Mouse (Mus musculus) intestine, embryonic 15.5 days (tissue): ENCODE data around the gene Prx. TPM values are rescaled to one million over a fixed set of nuclear protein-coding genes. Genes with fewer than 3 reads are reported as not detected.
"Not testable (repeated sequence)": the region's sequence is repeated elsewhere in the genome, so short reads cannot be mapped to it uniquely, and the experiment has no call there.

Experiments
- ATAC-seq: fragments of 200-750 bp; cut with Nextera tagmentation; 2 replicates; pipeline ENCODE4 v1.8.0; 2017; ENCODE audit warnings: moderate TSS enrichment, moderate library complexity
- H3K27ac ChIP-seq: fragments of 300-500 bp; sonication (generic); 2 replicates; pipeline ENCODE4 v1.5.1; 2015; ENCODE audit warnings: mild to moderate bottlenecking, inconsistent platforms
- H3K27me3 ChIP-seq: fragments of 300-500 bp; sonication (generic); replicated peaks from 2 replicates; pipeline ENCODE4 v1.6.1; 2015; ENCODE audit warnings: inconsistent platforms
- H3K36me3 ChIP-seq: fragments of 300-500 bp; sonication (generic); 2 replicates; pipeline ENCODE4 v1.6.1; 2015; ENCODE audit warnings: inconsistent platforms
- H3K4me1 ChIP-seq: fragments of 300-500 bp; sonication (generic); replicated peaks from 2 replicates; pipeline ENCODE4 v1.6.1; 2015; ENCODE audit warnings: inconsistent platforms
- H3K4me2 ChIP-seq: fragments of 300-500 bp; sonication (generic); replicated peaks from 2 replicates; pipeline ENCODE4 v1.6.1; 2015; ENCODE audit warnings: mild to moderate bottlenecking, inconsistent platforms
- H3K4me3 ChIP-seq: fragments of 300-500 bp; sonication (generic); replicated peaks from 2 replicates; pipeline ENCODE4 v1.5.1; 2015; ENCODE audit warnings: inconsistent platforms
- H3K9ac ChIP-seq: fragments of 300-500 bp; sonication (generic); 2 replicates; pipeline ENCODE4 v1.6.1; 2015; ENCODE audit warnings: inconsistent platforms
- H3K9me3 ChIP-seq: fragments of 300-500 bp; sonication (generic); 2 replicates; pipeline ENCODE4 v1.6.1; 2016; ENCODE audit warnings: inconsistent platforms
- WGBS: fragments of 180-500 bp; shearing (Covaris S2); methylation state at CpG from one replicate; pipeline ENCODE4 v1.1.7; 2015; 5-methylcytosine and 5-hydroxymethylcytosine counted together
- polyA plus RNA-seq: library from polyadenylated mRNA; unstranded; fragments of >200 nt; fragmentation: Nextera tagmentation; extraction: Ambion mirVana; gene quantifications from 2 replicates; pipeline ENCODE4 v1.2.1, GENCODE M21; 2015

The Prx gene
- polyA plus RNA-seq, 1 experiment from 2014 or later: 3.2 TPM

- Histone ChIP-seq H3K4me3 (peak within 1 kb of the TSS; percentile 78), H3K9ac (peak within 1 kb of the TSS; percentile 86), H3K36me3 (peaks cover 6% of the 10 kb centered on the region; the same call in 1 of the 2 replicates), H3K27ac (peak within 1 kb of the TSS; percentile 99), H3K27me3 (no peaks in the 10 kb centered on the region), H3K4me2 (peak within 1 kb of the TSS; percentile 71), H3K4me1 (peaks cover 34% of the 10 kb centered on the region), H3K9me3 (no peaks in the 10 kb centered on the region)
- ATAC-seq: peak; percentile 90
- under 1% methylated on average over 77 of the region's 80 CpGs for WGBS
Observed at GRCm38 (mm10) chr7:27486770-27487697, 12.1 kb upstream of the Prx start, which contains the start of gene Sertad1. Sertad1 (plus strand) TSS chr7:27486910.

DNA sequence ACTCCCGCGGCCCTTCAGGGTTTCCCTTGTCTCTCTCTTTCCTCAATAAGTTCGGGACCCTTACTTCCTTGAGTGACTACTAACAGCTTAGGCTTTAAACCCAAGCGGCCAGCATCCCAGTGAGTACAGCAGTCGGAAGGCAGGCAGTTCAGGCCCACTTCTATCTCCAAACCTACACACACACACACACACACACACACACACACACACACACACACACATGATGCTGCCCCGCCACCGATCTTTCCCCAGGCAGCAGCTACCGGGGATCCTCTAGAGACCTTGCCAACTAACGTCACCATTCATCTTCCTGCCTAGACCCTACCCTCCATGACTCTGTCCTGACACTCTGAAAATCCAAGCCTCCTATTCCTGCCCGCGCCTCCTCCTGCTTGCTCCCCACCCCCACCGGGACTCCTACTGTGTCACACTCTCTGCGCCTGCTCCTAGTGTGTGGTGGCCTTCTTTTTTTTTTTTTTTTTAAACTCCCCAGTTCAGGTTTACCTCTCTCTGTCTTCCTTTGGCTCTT, 11.3 kb upstream of the Prx start:
- Histone ChIP-seq H3K9me3 (no peaks in the 10 kb centered on the region), H3K27ac (peak overlapping the region; percentile 99), H3K27me3 (no peaks in the 10 kb centered on the region), H3K4me1 (peaks cover 36% of the 10 kb centered on the region), H3K4me2 (peak overlapping the region; percentile 71), H3K9ac (peak overlapping the region; percentile 86), H3K4me3 (peak overlapping the region; percentile 78), H3K36me3 (peaks cover 6% of the 10 kb centered on the region; the same call in 1 of the 2 replicates)
- ATAC-seq: no peak
- WGBS: 1% methylated on average over 13 of the region's 13 CpGs

- Histone ChIP-seq H3K36me3 (peaks cover 6% of the 10 kb centered on the region; the same call in 1 of the 2 replicates), H3K4me2 (no peak overlapping the region), H3K4me1 (peaks cover 40% of the 10 kb centered on the region), H3K9ac (no peak overlapping the region), H3K4me3 (no peak overlapping the region), H3K27me3 (no peaks in the 10 kb centered on the region), H3K9me3 (no peaks in the 10 kb centered on the region), H3K27ac (peak overlapping the region; percentile 90)
- ATAC-seq: no peak
- WGBS: 91% methylated on average over 25 of the region's 25 CpGs
Observed at GRCm38 (mm10) chr7:27489270-27489869, 9.8 kb upstream of the Prx start.

DNA sequence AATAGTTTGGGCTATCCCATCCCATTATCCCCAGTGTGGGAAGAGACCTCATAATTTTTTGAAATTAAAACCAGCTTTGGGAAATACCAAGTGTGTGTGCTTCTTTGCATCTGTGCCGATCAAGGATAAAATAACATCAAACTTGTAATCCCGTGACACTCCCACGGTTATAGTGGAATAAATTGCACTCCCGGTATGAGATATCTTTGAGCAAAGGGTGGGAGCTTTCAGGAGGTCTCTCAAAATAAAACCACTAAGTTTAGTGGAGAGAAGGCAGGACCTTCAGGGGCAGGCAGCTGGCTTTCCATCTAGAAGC, 8.9 kb upstream of the Prx start:
- Histone ChIP-seq H3K9me3 (no peaks in the 10 kb centered on the region), H3K27ac (peak overlapping the region; percentile 90), H3K9ac (peak overlapping the region; percentile 42), H3K27me3 (no peaks in the 10 kb centered on the region), H3K4me3 (peak overlapping the region; percentile 36), H3K4me1 (peaks cover 40% of the 10 kb centered on the region), H3K4me2 (peak overlapping the region; percentile 65), H3K36me3 (peaks cover 6% of the 10 kb centered on the region; the same call in 1 of the 2 replicates)
- ATAC-seq: no peak
- 20% methylated on average over 4 of the region's 4 CpGs for WGBS

GRCm38 (mm10) chr7:27490543-27491329, 8.4 kb upstream of the Prx start:
- Histone ChIP-seq H3K4me2 (peak overlapping the region; percentile 65), H3K27me3 (no peaks in the 10 kb centered on the region), H3K9me3 (no peaks in the 10 kb centered on the region), H3K27ac (peak overlapping the region; percentile 90), H3K36me3 (peaks cover 6% of the 10 kb centered on the region; the same call in 1 of the 2 replicates), H3K9ac (peak overlapping the region; percentile 42), H3K4me1 (peaks cover 37% of the 10 kb centered on the region), H3K4me3 (peak overlapping the region; percentile 36)
- peak; percentile 86 for ATAC-seq
- WGBS: under 1% methylated on average over 33 of the region's 33 CpGs

- WGBS: 55% methylated on average over 7 of the region's 7 CpGs
- no peaks in the 10 kb centered on the region for H3K9me3 ChIP-seq
- peaks cover 36% of the 10 kb centered on the region for H3K4me1 ChIP-seq
- H3K27me3 ChIP-seq: no peaks in the 10 kb centered on the region
- H3K27ac ChIP-seq: peak overlapping the region; percentile 90
- no peak for ATAC-seq
- 0 out of 2 replicates have a peak overlapping the region, but pooled peaks have one; percentile 21 for H3K9ac ChIP-seq
- no peak overlapping the region for H3K4me2 ChIP-seq
- H3K4me3 ChIP-seq: no peak overlapping the region
- H3K36me3 ChIP-seq: peaks cover 6% of the 10 kb centered on the region; the same call in 1 of the 2 replicates
Observed at GRCm38 (mm10) chr7:27491856-27492255, 7.3 kb upstream of the Prx start.

DNA sequence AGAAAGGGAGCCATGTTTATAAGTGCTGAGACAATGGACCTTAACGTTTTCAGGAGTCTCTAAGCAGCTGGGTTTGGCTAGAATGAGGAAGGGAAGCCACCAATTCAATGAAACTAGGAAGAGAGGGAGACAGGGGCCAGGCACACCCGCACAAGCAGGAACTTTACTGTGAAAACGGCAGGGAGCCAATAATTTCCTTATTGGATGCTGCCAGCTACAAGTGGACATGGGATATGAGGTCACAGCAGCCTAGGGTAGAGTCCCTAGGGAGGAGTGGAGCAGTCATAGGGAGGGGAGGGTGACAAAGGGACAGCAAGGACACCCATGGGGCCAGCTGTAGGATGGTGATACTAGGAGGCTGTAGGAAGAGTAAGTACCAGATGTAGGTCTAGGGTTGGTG, 6.1 kb upstream of the Prx start:
- 61% methylated on average over 3 of the region's 3 CpGs for WGBS
- Histone ChIP-seq H3K27ac (no peak overlapping the region), H3K4me1 (peaks cover 34% of the 10 kb centered on the region), H3K9me3 (no peaks in the 10 kb centered on the region), H3K27me3 (no peaks in the 10 kb centered on the region), H3K4me2 (no peak overlapping the region), H3K4me3 (no peak overlapping the region), H3K36me3 (peaks cover 6% of the 10 kb centered on the region; the same call in 1 of the 2 replicates), H3K9ac (no peak overlapping the region)
- no peak for ATAC-seq

DNA sequence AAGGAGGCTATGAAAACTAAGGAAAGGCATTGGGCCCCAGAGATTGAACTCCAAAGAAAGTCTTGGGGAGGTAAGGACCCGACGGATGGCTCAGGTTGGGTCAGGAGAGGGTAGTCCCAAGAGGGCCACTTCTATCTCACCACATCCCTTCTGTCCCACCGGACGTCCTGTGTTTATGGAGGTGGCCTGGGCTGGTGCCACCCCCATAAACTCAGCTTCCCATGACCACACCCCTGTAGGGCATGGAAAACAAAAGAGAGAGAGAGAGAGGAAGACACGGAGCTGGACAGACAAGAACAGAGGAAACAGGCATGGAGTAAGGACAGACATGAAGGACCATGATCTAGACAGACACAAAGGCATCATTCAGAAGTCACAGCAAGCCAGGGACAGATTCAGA, 5.7 kb upstream of the Prx start:
- Histone ChIP-seq H3K4me2 (no peak overlapping the region), H3K36me3 (peaks cover 6% of the 10 kb centered on the region; the same call in 1 of the 2 replicates), H3K9me3 (no peaks in the 10 kb centered on the region), H3K27me3 (no peaks in the 10 kb centered on the region), H3K4me3 (no peak overlapping the region), H3K4me1 (peaks cover 30% of the 10 kb centered on the region), H3K9ac (no peak overlapping the region), H3K27ac (no peak overlapping the region)
- no peak for ATAC-seq
- WGBS: 69% methylated on average over 5 of the region's 5 CpGs

GRCm38 (mm10) chr7:27494659-27495367, 4.3 kb upstream of the Prx start:
- H3K27me3 ChIP-seq, ATAC-seq, H3K4me2 ChIP-seq, H3K9ac ChIP-seq, H3K36me3 ChIP-seq, H3K4me3 ChIP-seq, H3K9me3 ChIP-seq, H3K27ac ChIP-seq: not testable (repeated sequence)
- peaks cover 21% of the 10 kb centered on the region for H3K4me1 ChIP-seq
- WGBS: 87% methylated on average over 9 of the region's 9 CpGs

GRCm38 (mm10) chr7:27501620-27502019, 2.5 kb downstream of the Prx start:
- no peak overlapping the region for H3K9ac ChIP-seq
- H3K4me1 ChIP-seq: peaks cover 4% of the 10 kb centered on the region
- no peak for ATAC-seq
- no peaks in the 10 kb centered on the region for H3K36me3 ChIP-seq
- H3K27me3 ChIP-seq: no peaks in the 10 kb centered on the region
- H3K9me3 ChIP-seq: no peaks in the 10 kb centered on the region
- H3K4me3 ChIP-seq: no peak overlapping the region
- no peak overlapping the region; the same call in 1 of the 2 replicates for H3K27ac ChIP-seq
- WGBS: 49% methylated on average over 4 of the region's 4 CpGs
- H3K4me2 ChIP-seq: no peak overlapping the region

GRCm38 (mm10) chr7:27506765-27507370, 7.7 kb downstream of the Prx start:
- Histone ChIP-seq H3K27ac (peak overlapping the region; percentile 100), H3K36me3 (no peaks in the 10 kb centered on the region), H3K9ac (no peak overlapping the region), H3K9me3 (no peaks in the 10 kb centered on the region), H3K27me3 (no peaks in the 10 kb centered on the region), H3K4me3 (peak overlapping the region; percentile 59), H3K4me2 (peak overlapping the region; percentile 78), H3K4me1 (peaks cover 9% of the 10 kb centered on the region)
- ATAC-seq: no peak
- 32% methylated on average over 9 of the region's 9 CpGs for WGBS
